Mouse (Mus musculus) adrenal gland, postnatal 25 days (tissue): Measurements from ENCODE around the gene Dot1l. TPM values are rescaled to one million over a fixed set of nuclear protein-coding genes. Genes with fewer than 3 reads are reported as not detected.
"Not testable (repeated sequence)": the region's sequence is repeated elsewhere in the genome, so short reads cannot be mapped to it uniquely, and the experiment has no call there.

Source experiments
- DNase-seq: peaks from one replicate; pipeline ENCODE4 v3.0.0; 2021; ENCODE audit warnings: mixed read lengths
- total RNA-seq: library from RNA; stranded (reverse); gene quantifications from 2 replicates; pipeline ENCODE4 v1.2.3, GENCODE M21; 2021

Dot1l gene
- total RNA-seq, 1 experiment from 2014 or later = 97.3 TPM

- peak; percentile 52 for DNase-seq
Observed at GRCm38 (mm10) chr10:80812391-80813041, 57.5 kb downstream of the Dot1l start.

- no peak for DNase-seq
Observed at GRCm38 (mm10) chr10:80813366-80813765, 58.4 kb downstream of the Dot1l start, which contains the start of gene Jsrp1. TSS of gene Jsrp1 (minus strand) at chr10:80813498.

- no peak for DNase-seq
Observed at GRCm38 (mm10) chr10:80814800-80815199, 59.8 kb downstream of the Dot1l start.

GRCm38 (mm10) chr10:80816303-80816702 lies 61.3 kb downstream of the Dot1l start:
- not testable (repeated sequence) for DNase-seq

- no peak for DNase-seq
Observed at GRCm38 (mm10) chr10:80817164-80817563, 62.2 kb downstream of the Dot1l start.

GRCm38 (mm10) chr10:80817955-80818354 lies 62.9 kb downstream of the Dot1l start:
- not testable (repeated sequence) for DNase-seq

- no peak for DNase-seq
Observed at GRCm38 (mm10) chr10:80818599-80819281, 63.7 kb downstream of the Dot1l start.

GRCm38 (mm10) chr10:80819406-80819805 lies 64.4 kb downstream of the Dot1l start:
- no peak for DNase-seq

GRCm38 (mm10) chr10:80821991-80822390 lies 67.0 kb downstream of the Dot1l start:
- DNase-seq = no peak

- DNase-seq = no peak
Observed at GRCm38 (mm10) chr10:80822528-80822927, 67.5 kb downstream of the Dot1l start.

GRCm38 (mm10) chr10:80823316-80823715 lies 68.3 kb downstream of the Dot1l start:
- no peak for DNase-seq

- no peak for DNase-seq
Observed at GRCm38 (mm10) chr10:80823847-80824643, 69.0 kb downstream of the Dot1l start.

- no peak for DNase-seq
Observed at GRCm38 (mm10) chr10:80824827-80825226, 69.8 kb downstream of the Dot1l start.

- DNase-seq = peak; percentile 96
Observed at GRCm38 (mm10) chr10:80826151-80827062, 71.4 kb downstream of the Dot1l start, which contains the start of gene Oaz1. TSS of gene Oaz1 (plus strand) at chr10:80826656.

- DNase-seq = no peak
Observed at GRCm38 (mm10) chr10:80827063-80827869, 72.3 kb downstream of the Dot1l start.

- no peak for DNase-seq
Observed at GRCm38 (mm10) chr10:80827870-80828420, 72.9 kb downstream of the Dot1l start.

- DNase-seq = not testable (repeated sequence)
Observed at GRCm38 (mm10) chr10:80828587-80828986, 73.6 kb downstream of the Dot1l start.

GRCm38 (mm10) chr10:80829359-80830278 lies 74.6 kb downstream of the Dot1l start:
- no peak for DNase-seq

- DNase-seq = peak; percentile 60
Observed at GRCm38 (mm10) chr10:80831136-80831535, 76.1 kb downstream of the Dot1l start.
